Mouse (Mus musculus) olfactory bulb, adult 2 months (tissue): ENCODE measurements around the gene Pdcd1lg2. TPM values are rescaled to one million over a fixed set of nuclear protein-coding genes. Genes with fewer than 3 reads are reported as not detected.

Experiments
- H3K27ac ChIP-seq: fragments of 200-500 bp; 2 replicates; pipeline ENCODE4 v1.5.1; 2012; ENCODE audit warnings: low read depth, low read length; ENCODE audit not compliant: insufficient read depth
- H3K4me1 ChIP-seq: fragments of 200-500 bp; 2 replicates; pipeline ENCODE4 v1.6.1; 2012; ENCODE audit warnings: low read length; ENCODE audit not compliant: control insufficient read depth, insufficient read depth
- H3K4me3 ChIP-seq: fragments of 200-500 bp; 2 replicates; pipeline ENCODE4 v1.5.1; 2012; ENCODE audit warnings: mild to moderate bottlenecking, low read depth, low read length, moderate library complexity; ENCODE audit not compliant: insufficient read depth
- CTCF ChIP-seq: fragments of 200-500 bp; IDR thresholded peaks from 2 replicates; pipeline ENCODE4 v1.5.1; 2012; ENCODE audit warnings: low read depth, mild to moderate bottlenecking, low read length, moderate library complexity; ENCODE audit not compliant: insufficient read depth
- POLR2A ChIP-seq: fragments of 200-500 bp; IDR thresholded peaks from 2 replicates; pipeline ENCODE4 v1.6.1; 2012; ENCODE audit warnings: mild to moderate bottlenecking, low read depth, low read length, moderate library complexity; ENCODE audit not compliant: insufficient read depth
- WGBS: fragments of 180-500 bp; shearing (Covaris S2); methylation state at CpG from one replicate; pipeline ENCODE4 v1.1.7; 2018; 5-methylcytosine and 5-hydroxymethylcytosine counted together
- polyA plus RNA-seq: library from polyadenylated mRNA; stranded (reverse); fragments of >200 nt; gene quantifications from 2 replicates; pipeline ENCODE4 v1.2.4, GENCODE M21; 2012; ENCODE audit warnings: low replicate concordance; ENCODE audit not compliant: missing spikeins, insufficient read depth, insufficient read length

The Pdcd1lg2 gene
- polyA plus RNA-seq, 1 experiment, result not detected

GRCm38 (mm10) chr19:29379839-29380603, 30.7 kb upstream of the Pdcd1lg2 start:
- no peaks in the 10 kb centered on the region for H3K4me1 ChIP-seq
- H3K4me3 ChIP-seq, result no peak overlapping the region
- H3K27ac ChIP-seq, result no peak overlapping the region
- no peak for TF ChIP-seq POLR2A
- no peak for TF ChIP-seq CTCF
- WGBS, result 92% methylated on average over 14 of the region's 14 CpGs

- H3K4me3 ChIP-seq, result no peak overlapping the region
- TF ChIP-seq CTCF, result no peak
- no peak for TF ChIP-seq POLR2A
- no peaks in the 10 kb centered on the region for H3K4me1 ChIP-seq
- WGBS, result 96% methylated on average over 5 of the region's 5 CpGs
- H3K27ac ChIP-seq, result no peak overlapping the region
Measured at GRCm38 (mm10) chr19:29383368-29383767, 27.4 kb upstream of the Pdcd1lg2 start.

- H3K4me1 ChIP-seq, result no peaks in the 10 kb centered on the region
- no peak overlapping the region for H3K4me3 ChIP-seq
- 86% methylated on average over 9 of the region's 9 CpGs for WGBS
- no peak for TF ChIP-seq CTCF
- no peak overlapping the region for H3K27ac ChIP-seq
Measured at GRCm38 (mm10) chr19:29384412-29384811, 26.3 kb upstream of the Pdcd1lg2 start.

- H3K4me1 ChIP-seq, result no peaks in the 10 kb centered on the region
- no peak overlapping the region for H3K27ac ChIP-seq
- WGBS, result 73% methylated on average over 6 of the region's 6 CpGs
- no peak overlapping the region for H3K4me3 ChIP-seq
- TF ChIP-seq CTCF, result no peak
- TF ChIP-seq POLR2A, result no peak
Measured at GRCm38 (mm10) chr19:29384994-29385393, 25.7 kb upstream of the Pdcd1lg2 start.

- Histone ChIP-seq H3K4me3 (no peak overlapping the region), H3K4me1 (no peaks in the 10 kb centered on the region), H3K27ac (no peak overlapping the region)
- 89% methylated on average over 4 of the region's 4 CpGs for WGBS
- TF ChIP-seq CTCF, result no peak
- no peak for TF ChIP-seq POLR2A
Measured at GRCm38 (mm10) chr19:29385822-29386221, 24.9 kb upstream of the Pdcd1lg2 start.

GRCm38 (mm10) chr19:29388818-29389217, 21.9 kb upstream of the Pdcd1lg2 start:
- Histone ChIP-seq H3K27ac (no peak overlapping the region), H3K4me3 (no peak overlapping the region), H3K4me1 (no peaks in the 10 kb centered on the region)
- TF ChIP-seq CTCF (no peak), POLR2A (no peak)
- 88% methylated on average over 1 of the region's 1 CpGs for WGBS

GRCm38 (mm10) chr19:29390483-29390882, 20.2 kb upstream of the Pdcd1lg2 start:
- Histone ChIP-seq H3K4me3 (no peak overlapping the region), H3K4me1 (no peaks in the 10 kb centered on the region), H3K27ac (no peak overlapping the region)
- 94% methylated on average over 5 of the region's 5 CpGs for WGBS
- TF ChIP-seq POLR2A (no peak), CTCF (no peak)

GRCm38 (mm10) chr19:29391279-29391678, 19.4 kb upstream of the Pdcd1lg2 start:
- no peak for TF ChIP-seq CTCF
- TF ChIP-seq POLR2A, result no peak
- no peaks in the 10 kb centered on the region for H3K4me1 ChIP-seq
- no peak overlapping the region for H3K27ac ChIP-seq
- 82% methylated on average over 4 of the region's 4 CpGs for WGBS
- H3K4me3 ChIP-seq, result no peak overlapping the region

- no peak overlapping the region for H3K4me3 ChIP-seq
- no peaks in the 10 kb centered on the region for H3K4me1 ChIP-seq
- no peak overlapping the region for H3K27ac ChIP-seq
- TF ChIP-seq POLR2A (no peak), CTCF (no peak)
- 90% methylated on average over 9 of the region's 9 CpGs for WGBS
Measured at GRCm38 (mm10) chr19:29393333-29393732, 17.4 kb upstream of the Pdcd1lg2 start.
